24 mouse cellular contexts compared by ENCODE assay signal in genomic region chr6:43885992-43886391, GRCm38 (mm10).
"Had no signal": no experiment of that assay in that cellular context is flagged by ENCODE, and none has a peak within 500 bp of the region (broad histone marks: within the 10 kb centered on the region; RNA-seq: fewer than 3 reads in every experiment).

No protein-coding gene starts in this region.

- ATAC-seq: hindbrain, embryonic 16.5 days; inflammation-experienced regulatory T-cells, adult 6 months; intestine, embryonic 16.5 days; liver, embryonic 12.5 days had no signal

- H3K9ac ChIP-seq: heart, embryonic 12.5 days; hindbrain, embryonic 12.5 days; hindbrain, embryonic 14.5 days; limb, embryonic 13.5 days; limb, embryonic 15.5 days; liver, embryonic 12.5 days; liver, embryonic 14.5 days had no signal

- H3K4me3 ChIP-seq: gastrocnemius, adult 2 months; heart, embryonic 10.5 days; heart, embryonic 12.5 days; hindbrain, embryonic 10.5 days; hindbrain, embryonic 12.5 days; limb, embryonic 13.5 days; limb, embryonic 15.5 days; liver, embryonic 12.5 days had no signal

- H3K27ac ChIP-seq: gastrocnemius, adult 2 months; heart, embryonic 10.5 days; hindbrain, embryonic 10.5 days; hindbrain, embryonic 12.5 days; hindbrain, embryonic 14.5 days; limb, embryonic 13.5 days; limb, embryonic 15.5 days; liver, embryonic 12.5 days; liver, embryonic 14.5 days had no signal

- H3K4me1 ChIP-seq: heart, embryonic 10.5 days; heart, embryonic 12.5 days; hindbrain, embryonic 10.5 days; hindbrain, embryonic 12.5 days; limb, embryonic 13.5 days; limb, embryonic 15.5 days; liver, embryonic 12.5 days had no signal

- H3K36me3 ChIP-seq: heart, embryonic 10.5 days; heart, embryonic 12.5 days; hindbrain, embryonic 10.5 days; hindbrain, embryonic 12.5 days; limb, embryonic 13.5 days; limb, embryonic 15.5 days; liver, embryonic 12.5 days had no signal

- H3K27me3 ChIP-seq: heart, embryonic 12.5 days; hindbrain, embryonic 12.5 days; limb, embryonic 13.5 days; limb, embryonic 15.5 days; liver, embryonic 12.5 days had no signal

- H3K4me2 ChIP-seq: heart, embryonic 12.5 days; hindbrain, embryonic 12.5 days; hindbrain, embryonic 14.5 days; limb, embryonic 13.5 days; limb, embryonic 15.5 days; liver, embryonic 12.5 days had no signal

- DNase-seq: gastrocnemius, adult 2 months; gastrocnemius, postnatal 10 days; gastrocnemius, postnatal 25 days; heart, adult 18-20 months; heart, postnatal 10 days; heart, postnatal 4 days; kidney, adult 18-20 months; kidney, adult 8-10 months; kidney, postnatal 10 days; layer of hippocampus, adult 9-11 months; layer of hippocampus, postnatal 36 days; left cerebral cortex, postnatal 4 days had no signal

- H3K9me3 ChIP-seq: heart, embryonic 10.5 days; heart, embryonic 12.5 days; hindbrain, embryonic 10.5 days; hindbrain, embryonic 12.5 days; limb, embryonic 13.5 days; limb, embryonic 15.5 days; liver, embryonic 12.5 days had no signal
